Mouse (Mus musculus): ENCODE measurements around the gene 4930404N11Rik.

DNA sequence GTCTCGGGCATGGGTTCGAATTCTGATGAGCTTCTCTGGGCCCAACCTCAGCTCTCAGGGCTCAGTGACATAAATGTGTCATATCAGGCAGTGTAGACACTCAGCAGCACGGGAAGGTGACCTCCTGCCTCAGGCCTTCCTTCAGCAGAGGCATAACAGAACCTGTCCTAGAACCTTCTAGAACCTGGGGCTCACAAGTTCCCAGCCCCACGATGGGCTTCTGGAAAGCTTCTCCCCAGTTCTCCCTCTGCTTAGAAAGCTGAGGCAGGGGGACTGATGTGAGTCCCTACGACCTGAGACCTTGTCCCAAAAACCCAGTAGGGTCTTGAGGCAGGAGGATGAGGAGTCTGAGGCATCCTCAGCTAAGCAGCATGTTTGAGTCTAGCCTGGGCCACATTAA lies 49.5 kb upstream of the 4930404N11Rik start:
- no peak for TF ChIP-seq POLR2A (IDR thresholded peaks at IDR 0.05; ENCODE audit: low read depth, low read length)
- no peak for TF ChIP-seq CTCF (IDR thresholded peaks at IDR 0.05; ENCODE audit: borderline replicate concordance, insufficient read depth, low read length)

All from embryonic fibroblast, embryonic 13.5 days (primary cell).